Mouse (Mus musculus): ENCODE data around the gene Rnf20.
A peak's percentile ranks its signal among the peaks of the same experiment; 100 is the strongest.
"Not testable (repeated sequence)": the region's sequence is repeated elsewhere in the genome, so short reads cannot be mapped to it uniquely, and the experiment has no call there.

Rnf20 gene

GRCm38 (mm10) chr4:49631319-49632138 is at the start of gene Rnf20:
TSS of gene Rnf20 (plus strand) at chr4:49632006.
- peak; percentile 90 to 97 for DNase-seq (ENCODE audit: low spot score in 2 of 2)

- DNase-seq (ENCODE audit: low spot score in 2 of 2): no peak
These were observed 47.6 kb upstream of the Rnf20 start for GRCm38 (mm10) chr4:49583965-49584831.

GRCm38 (mm10) chr4:49585524-49586101 is 46.2 kb upstream of the Rnf20 start:
- DNase-seq (ENCODE audit: low spot score in 2 of 2): no peak

- DNase-seq (ENCODE audit: low spot score in 2 of 2): no peak
These were observed 45.0 kb upstream of the Rnf20 start for GRCm38 (mm10) chr4:49586811-49587210.

- DNase-seq (ENCODE audit: low spot score in 2 of 2): no peak
These were observed 41.7 kb upstream of the Rnf20 start for GRCm38 (mm10) chr4:49590152-49590551.

- DNase-seq (ENCODE audit: low spot score in 2 of 2): no peak
These were observed 35.0 kb upstream of the Rnf20 start for GRCm38 (mm10) chr4:49596846-49597182.

- peak; percentile 38 to 63 for DNase-seq (ENCODE audit: low spot score in 2 of 2)
These were observed 34.4 kb upstream of the Rnf20 start, which contains the start of gene Tmem246 for GRCm38 (mm10) chr4:49597183-49598100. TSS of gene Tmem246 (minus strand) at chr4:49597876.

GRCm38 (mm10) chr4:49603161-49603560 is 28.6 kb upstream of the Rnf20 start:
- DNase-seq (ENCODE audit: low spot score in 2 of 2): no peak

GRCm38 (mm10) chr4:49604016-49604546 is 27.7 kb upstream of the Rnf20 start:
- no peak for DNase-seq (ENCODE audit: low spot score in 2 of 2)

GRCm38 (mm10) chr4:49604616-49605015 is 27.2 kb upstream of the Rnf20 start:
- DNase-seq (ENCODE audit: low spot score in 2 of 2): no peak

- DNase-seq (ENCODE audit: low spot score in 2 of 2): no peak
These were observed 26.3 kb upstream of the Rnf20 start for GRCm38 (mm10) chr4:49605459-49605858.

- no peak for DNase-seq (ENCODE audit: low spot score in 2 of 2)
These were observed 14.9 kb upstream of the Rnf20 start for GRCm38 (mm10) chr4:49616924-49617323.

- not testable (repeated sequence) for DNase-seq (ENCODE audit: low spot score in 2 of 2)
These were observed 11.9 kb upstream of the Rnf20 start for GRCm38 (mm10) chr4:49619861-49620260.

GRCm38 (mm10) chr4:49622272-49622671 is 9.5 kb upstream of the Rnf20 start:
- no peak for DNase-seq (ENCODE audit: low spot score in 2 of 2)

- DNase-seq (ENCODE audit: low spot score in 2 of 2): no peak
These were observed 7.9 kb upstream of the Rnf20 start for GRCm38 (mm10) chr4:49623916-49624315.

GRCm38 (mm10) chr4:49624969-49625368 is 6.8 kb upstream of the Rnf20 start:
- DNase-seq (ENCODE audit: low spot score in 2 of 2): not testable (repeated sequence)

- DNase-seq (ENCODE audit: low spot score in 2 of 2): peak in 1 of 2 experiments; percentile 91
These were observed 4.8 kb upstream of the Rnf20 start for GRCm38 (mm10) chr4:49626973-49627372.

GRCm38 (mm10) chr4:49628941-49629340 is 2.9 kb upstream of the Rnf20 start:
- no peak for DNase-seq (ENCODE audit: low spot score in 2 of 2)

- no peak for DNase-seq (ENCODE audit: low spot score in 2 of 2)
These were observed 304 bp downstream of the Rnf20 start for GRCm38 (mm10) chr4:49632139-49632481.

GRCm38 (mm10) chr4:49637821-49638220 is 6.0 kb downstream of the Rnf20 start:
- no peak for DNase-seq (ENCODE audit: low spot score in 2 of 2)

- DNase-seq (ENCODE audit: low spot score in 2 of 2): no peak
These were observed 8.1 kb downstream of the Rnf20 start for GRCm38 (mm10) chr4:49639913-49640312.

All from left cerebral cortex, adult 9 months (tissue).